Mouse (Mus musculus): ENCODE data around the gene Pcnx2.
A peak's percentile ranks its signal among the peaks of the same experiment; 100 is the strongest.

The Pcnx2 gene

GRCm38 (mm10) chr8:125898899-125899298 is 782 bp upstream of the Pcnx2 start:
- peak; percentile 51 for DNase-seq (ENCODE audit: low read depth, low spot score)

- no peak for DNase-seq (ENCODE audit: low read depth, low spot score)
These were observed 729 bp downstream of the Pcnx2 start for GRCm38 (mm10) chr8:125897388-125897787.

GRCm38 (mm10) chr8:125889920-125890319 is 8.2 kb downstream of the Pcnx2 start:
- no peak for DNase-seq (ENCODE audit: low read depth, low spot score)

- no peak for DNase-seq (ENCODE audit: low read depth, low spot score)
These were observed 10.6 kb downstream of the Pcnx2 start for GRCm38 (mm10) chr8:125887549-125887948.

- DNase-seq (ENCODE audit: low read depth, low spot score), result no peak
These were observed 17.7 kb downstream of the Pcnx2 start for GRCm38 (mm10) chr8:125880447-125880846.

GRCm38 (mm10) chr8:125873250-125873534 is 24.9 kb downstream of the Pcnx2 start:
- DNase-seq (ENCODE audit: low read depth, low spot score), result no peak

GRCm38 (mm10) chr8:125872501-125873249 is 25.4 kb downstream of the Pcnx2 start:
- DNase-seq (ENCODE audit: low read depth, low spot score), result no peak

GRCm38 (mm10) chr8:125870821-125871321 is 27.2 kb downstream of the Pcnx2 start:
- DNase-seq (ENCODE audit: low read depth, low spot score), result peak; percentile 72

- DNase-seq (ENCODE audit: low read depth, low spot score), result no peak
These were observed 27.9 kb downstream of the Pcnx2 start for GRCm38 (mm10) chr8:125870179-125870702.

GRCm38 (mm10) chr8:125869739-125870138 is 28.4 kb downstream of the Pcnx2 start:
- DNase-seq (ENCODE audit: low read depth, low spot score), result no peak

- no peak for DNase-seq (ENCODE audit: low read depth, low spot score)
These were observed 29.6 kb downstream of the Pcnx2 start for GRCm38 (mm10) chr8:125868552-125868951.

GRCm38 (mm10) chr8:125866125-125866524 is 32.0 kb downstream of the Pcnx2 start:
- DNase-seq (ENCODE audit: low read depth, low spot score), result no peak

- DNase-seq (ENCODE audit: low read depth, low spot score), result no peak
These were observed 40.9 kb downstream of the Pcnx2 start for GRCm38 (mm10) chr8:125857251-125857650.

- DNase-seq (ENCODE audit: low read depth, low spot score), result no peak
These were observed 42.0 kb downstream of the Pcnx2 start for GRCm38 (mm10) chr8:125856160-125856559.

GRCm38 (mm10) chr8:125854379-125854778 is 43.7 kb downstream of the Pcnx2 start:
- DNase-seq (ENCODE audit: low read depth, low spot score), result no peak

- no peak for DNase-seq (ENCODE audit: low read depth, low spot score)
These were observed 44.8 kb downstream of the Pcnx2 start for GRCm38 (mm10) chr8:125853300-125853699.

GRCm38 (mm10) chr8:125849181-125849580 is 48.9 kb downstream of the Pcnx2 start:
- no peak for DNase-seq (ENCODE audit: low read depth, low spot score)

GRCm38 (mm10) chr8:125847842-125848241 is 50.3 kb downstream of the Pcnx2 start:
- peak; percentile 46 for DNase-seq (ENCODE audit: low read depth, low spot score)

GRCm38 (mm10) chr8:125845281-125845680 is 52.8 kb downstream of the Pcnx2 start:
- DNase-seq (ENCODE audit: low read depth, low spot score), result no peak

- DNase-seq (ENCODE audit: low read depth, low spot score), result no peak
These were observed 54.8 kb downstream of the Pcnx2 start for GRCm38 (mm10) chr8:125843122-125843836.

- no peak for DNase-seq (ENCODE audit: low read depth, low spot score)
These were observed 56.0 kb downstream of the Pcnx2 start for GRCm38 (mm10) chr8:125842158-125842557.

- DNase-seq (ENCODE audit: low read depth, low spot score), result no peak
These were observed 73.4 kb downstream of the Pcnx2 start for GRCm38 (mm10) chr8:125824688-125825087.

GRCm38 (mm10) chr8:125823719-125824118 is 74.4 kb downstream of the Pcnx2 start:
- DNase-seq (ENCODE audit: low read depth, low spot score), result no peak
